Mouse (Mus musculus): ENCODE results near the gene Filip1l. TPM values are rescaled to one million over a fixed set of nuclear protein-coding genes. Genes with fewer than 3 reads are reported as not detected.

Filip1l gene
- polyA plus RNA-seq, 1 experiment from 2014 or later = 34.0 TPM

GRCm38 (mm10) chr16:57534811-57535210 is 181.9 kb downstream of the Filip1l start:
- Histone ChIP-seq H3K9me3 (no peaks in the 10 kb centered on the region), H3K27me3 (replicated peaks) (no peaks in the 10 kb centered on the region), H3K4me3 (replicated peaks) (no peak overlapping the region), H3K4me1 (replicated peaks) (no peaks in the 10 kb centered on the region), H3K27ac (no peak overlapping the region), H3K36me3 (no peaks in the 10 kb centered on the region), H3K9ac (no peak overlapping the region), H3K4me2 (replicated peaks) (no peak overlapping the region)
- WGBS = 58% methylated on average over 1 of the region's 1 CpGs
- no peak for ATAC-seq

GRCm38 (mm10) chr16:57536511-57536910 is 183.6 kb downstream of the Filip1l start:
- no peaks in the 10 kb centered on the region for H3K4me1 ChIP-seq (replicated peaks)
- H3K9me3 ChIP-seq = no peaks in the 10 kb centered on the region
- no peaks in the 10 kb centered on the region for H3K36me3 ChIP-seq
- H3K27ac ChIP-seq = no peak overlapping the region
- no peak for ATAC-seq
- WGBS = 72% methylated on average over 7 of the region's 7 CpGs
- H3K9ac ChIP-seq = no peak overlapping the region
- no peak overlapping the region for H3K4me2 ChIP-seq (replicated peaks)
- H3K4me3 ChIP-seq (replicated peaks) = no peak overlapping the region
- H3K27me3 ChIP-seq (replicated peaks) = no peaks in the 10 kb centered on the region

DNA sequence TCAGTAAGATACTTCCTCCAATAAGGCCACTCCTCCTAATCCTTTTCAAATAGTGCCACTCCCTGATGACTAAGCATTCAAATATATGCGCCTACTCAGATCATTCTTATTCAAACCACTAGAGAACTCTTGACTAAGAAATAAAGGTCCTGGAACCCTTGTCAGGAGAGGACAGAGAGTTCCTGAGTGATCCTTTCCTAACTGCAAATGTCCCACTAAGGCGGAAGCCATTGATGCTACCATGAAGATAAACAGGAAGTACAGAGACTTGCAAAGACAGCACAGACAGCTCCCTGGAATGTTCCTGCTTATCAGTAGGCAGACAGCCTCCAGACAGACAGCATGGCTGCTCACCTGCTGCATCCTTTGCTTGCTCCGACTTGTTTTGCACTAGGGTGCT is 190.3 kb downstream of the Filip1l start:
- Histone ChIP-seq H3K36me3 (no peaks in the 10 kb centered on the region), H3K4me1 (replicated peaks) (no peaks in the 10 kb centered on the region), H3K9me3 (no peaks in the 10 kb centered on the region), H3K4me3 (replicated peaks) (no peak overlapping the region), H3K27me3 (replicated peaks) (no peaks in the 10 kb centered on the region), H3K27ac (no peak overlapping the region), H3K9ac (no peak overlapping the region), H3K4me2 (replicated peaks) (no peak overlapping the region)
- no peak for ATAC-seq
- WGBS = 88% methylated on average over 3 of the region's 3 CpGs

- no peak overlapping the region for H3K4me2 ChIP-seq (replicated peaks)
- H3K27ac ChIP-seq = no peak overlapping the region
- ATAC-seq = no peak
- H3K27me3 ChIP-seq (replicated peaks) = no peaks in the 10 kb centered on the region
- no peaks in the 10 kb centered on the region for H3K4me1 ChIP-seq (replicated peaks)
- no peaks in the 10 kb centered on the region for H3K9me3 ChIP-seq
- H3K36me3 ChIP-seq = no peaks in the 10 kb centered on the region
- H3K9ac ChIP-seq = no peak overlapping the region
- WGBS = 50% methylated on average over 8 of the region's 8 CpGs
- no peak overlapping the region for H3K4me3 ChIP-seq (replicated peaks)
Observed at GRCm38 (mm10) chr16:57544441-57544840, 191.5 kb downstream of the Filip1l start.

DNA sequence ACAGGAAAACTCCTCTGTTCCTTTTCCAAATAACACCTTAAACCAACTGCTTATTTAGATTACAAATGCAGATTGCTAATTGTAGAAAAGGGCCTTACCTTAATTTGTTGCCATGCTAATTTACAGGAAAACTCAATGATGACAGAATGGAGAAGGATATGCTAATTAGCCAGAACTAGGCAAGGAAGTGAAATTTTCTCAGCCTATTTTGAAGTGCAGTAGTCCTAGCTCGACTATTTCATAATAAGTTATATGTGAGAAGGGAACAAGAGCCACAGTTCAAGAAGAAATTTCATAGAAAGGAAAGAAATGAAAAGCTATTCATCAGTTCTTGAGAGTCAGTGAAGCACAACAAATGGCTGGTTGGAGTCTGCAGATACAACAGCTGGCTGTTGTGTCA is 193.5 kb downstream of the Filip1l start:
- no peaks in the 10 kb centered on the region for H3K27me3 ChIP-seq (replicated peaks)
- H3K4me2 ChIP-seq (replicated peaks) = no peak overlapping the region
- no peaks in the 10 kb centered on the region for H3K4me1 ChIP-seq (replicated peaks)
- no peak overlapping the region for H3K9ac ChIP-seq
- ATAC-seq = no peak
- H3K9me3 ChIP-seq = no peaks in the 10 kb centered on the region
- H3K36me3 ChIP-seq = no peaks in the 10 kb centered on the region
- no peak overlapping the region for H3K4me3 ChIP-seq (replicated peaks)
- 78% methylated on average over 1 of the region's 1 CpGs for WGBS
- no peak overlapping the region for H3K27ac ChIP-seq

DNA sequence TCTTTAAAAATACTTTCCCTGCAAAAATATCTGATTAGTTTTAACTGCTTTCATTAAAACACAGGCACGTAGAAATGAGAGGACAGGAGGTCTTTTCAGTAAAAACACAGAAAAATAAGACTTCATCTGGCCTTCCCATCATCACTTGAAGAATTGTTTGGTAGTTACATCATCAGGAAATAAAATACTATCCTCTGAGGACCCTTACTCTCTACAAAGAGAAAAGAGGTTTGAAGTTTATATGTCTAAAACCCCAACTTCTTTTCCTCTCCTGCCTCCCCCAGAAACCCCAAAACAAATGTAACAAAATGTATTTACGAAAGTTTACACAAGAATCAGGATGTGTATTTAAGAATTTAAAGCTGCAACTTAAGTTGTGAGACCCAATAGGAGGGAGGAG is 195.7 kb downstream of the Filip1l start:
- WGBS = 31% methylated on average over 2 of the region's 2 CpGs
- H3K9me3 ChIP-seq = no peaks in the 10 kb centered on the region
- H3K9ac ChIP-seq = peak overlapping the region; percentile 92
- 0 out of 2 replicates have a peak, but pooled peaks have one; percentile 4 for ATAC-seq
- H3K27me3 ChIP-seq (replicated peaks) = no peaks in the 10 kb centered on the region
- no peaks in the 10 kb centered on the region; the same call in 1 of the 2 replicates for H3K36me3 ChIP-seq
- peak overlapping the region; percentile 77 for H3K4me3 ChIP-seq (replicated peaks)
- H3K4me2 ChIP-seq (replicated peaks) = peak overlapping the region; percentile 89
- peaks cover 7% of the 10 kb centered on the region for H3K4me1 ChIP-seq (replicated peaks)
- peak overlapping the region; percentile 89 for H3K27ac ChIP-seq

- Histone ChIP-seq H3K9me3 (no peaks in the 10 kb centered on the region), H3K27ac (peak overlapping the region; percentile 89), H3K4me3 (replicated peaks) (peak overlapping the region; percentile 77), H3K36me3 (no peaks in the 10 kb centered on the region; the same call in 1 of the 2 replicates), H3K4me2 (replicated peaks) (peak overlapping the region; percentile 89), H3K4me1 (replicated peaks) (peaks cover 7% of the 10 kb centered on the region), H3K9ac (peak overlapping the region; percentile 92), H3K27me3 (replicated peaks) (no peaks in the 10 kb centered on the region)
- peak; percentile 96 for ATAC-seq
- WGBS = under 1% methylated on average over 62 of the region's 64 CpGs
Observed at GRCm38 (mm10) chr16:57549061-57550037, 196.5 kb downstream of the Filip1l start.

DNA sequence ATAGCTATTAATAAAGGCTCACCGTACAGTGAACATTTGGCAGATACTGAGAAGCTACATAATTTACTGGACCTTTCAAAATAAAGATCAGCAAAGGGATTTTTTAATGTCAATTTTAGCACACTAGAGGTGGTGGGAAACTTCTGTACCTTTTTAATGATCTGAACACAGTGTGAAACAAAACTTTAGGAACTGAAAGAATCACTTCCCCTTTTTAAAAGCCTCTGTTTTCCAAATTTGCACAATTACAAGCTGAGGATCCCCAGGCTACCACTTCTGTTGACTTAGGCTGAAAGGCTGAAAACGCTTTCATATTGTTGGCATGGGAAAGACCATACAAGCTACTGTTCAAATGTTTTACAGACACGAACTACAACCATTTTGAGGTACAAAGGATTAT is 197.2 kb downstream of the Filip1l start:
- Histone ChIP-seq H3K4me3 (replicated peaks) (peak overlapping the region; percentile 77), H3K4me1 (replicated peaks) (peaks cover 7% of the 10 kb centered on the region), H3K36me3 (no peaks in the 10 kb centered on the region; the same call in 1 of the 2 replicates), H3K9me3 (no peaks in the 10 kb centered on the region), H3K27me3 (replicated peaks) (no peaks in the 10 kb centered on the region), H3K9ac (peak overlapping the region; percentile 32; the same call in 1 of the 2 replicates), H3K27ac (no peak overlapping the region), H3K4me2 (replicated peaks) (peak overlapping the region; percentile 89)
- no peak for ATAC-seq
- 19% methylated on average over 3 of the region's 3 CpGs for WGBS

- Histone ChIP-seq H3K9me3 (no peaks in the 10 kb centered on the region), H3K27ac (no peak overlapping the region), H3K36me3 (no peaks in the 10 kb centered on the region; the same call in 1 of the 2 replicates), H3K9ac (peak overlapping the region; percentile 15; the same call in 1 of the 2 replicates), H3K27me3 (replicated peaks) (no peaks in the 10 kb centered on the region), H3K4me1 (replicated peaks) (peaks cover 7% of the 10 kb centered on the region), H3K4me3 (replicated peaks) (peak overlapping the region; percentile 23), H3K4me2 (replicated peaks) (peak overlapping the region; percentile 45)
- no peak for ATAC-seq
- WGBS = 43% methylated on average over 2 of the region's 2 CpGs
Observed at GRCm38 (mm10) chr16:57550817-57551216, 197.9 kb downstream of the Filip1l start.

GRCm38 (mm10) chr16:57551617-57552016 is 198.7 kb downstream of the Filip1l start:
- no peak overlapping the region for H3K9ac ChIP-seq
- no peaks in the 10 kb centered on the region for H3K9me3 ChIP-seq
- H3K4me3 ChIP-seq (replicated peaks) = no peak overlapping the region
- no peak for ATAC-seq
- H3K27me3 ChIP-seq (replicated peaks) = no peaks in the 10 kb centered on the region
- H3K27ac ChIP-seq = no peak overlapping the region
- peaks cover 11% of the 10 kb centered on the region for H3K4me1 ChIP-seq (replicated peaks)
- no peaks in the 10 kb centered on the region; the same call in 1 of the 2 replicates for H3K36me3 ChIP-seq
- 72% methylated on average over 2 of the region's 2 CpGs for WGBS
- peak overlapping the region; percentile 45 for H3K4me2 ChIP-seq (replicated peaks)

DNA sequence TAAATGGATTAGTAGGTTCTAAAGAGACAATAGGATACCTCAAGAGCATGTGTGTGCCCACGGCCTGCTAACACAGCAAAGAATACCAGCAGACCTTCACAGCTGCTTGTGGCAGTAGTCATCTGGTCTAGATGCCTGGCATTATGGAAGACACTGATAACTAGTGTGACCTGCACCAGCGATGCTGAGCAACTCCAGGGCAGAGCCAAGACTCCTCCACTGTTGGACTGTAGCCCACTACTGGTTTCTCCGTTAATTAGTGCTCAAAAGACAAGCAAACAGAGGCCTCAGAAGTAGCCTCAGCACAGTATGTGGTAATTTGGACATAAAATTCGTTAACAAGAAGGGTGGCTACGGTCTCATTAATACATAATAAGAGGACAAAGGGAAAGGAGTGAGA is 199.8 kb downstream of the Filip1l start:
- peak overlapping the region; percentile 24; the same call in 1 of the 2 replicates for H3K4me2 ChIP-seq (replicated peaks)
- no peak overlapping the region for H3K4me3 ChIP-seq (replicated peaks)
- ATAC-seq = no peak
- H3K4me1 ChIP-seq (replicated peaks) = peaks cover 12% of the 10 kb centered on the region
- no peaks in the 10 kb centered on the region; the same call in 1 of the 2 replicates for H3K36me3 ChIP-seq
- no peaks in the 10 kb centered on the region for H3K9me3 ChIP-seq
- H3K27ac ChIP-seq = no peak overlapping the region
- no peak overlapping the region for H3K9ac ChIP-seq
- 91% methylated on average over 5 of the region's 5 CpGs for WGBS
- no peaks in the 10 kb centered on the region for H3K27me3 ChIP-seq (replicated peaks)

- Histone ChIP-seq H3K9ac (no peak overlapping the region), H3K36me3 (no peaks in the 10 kb centered on the region; the same call in 1 of the 2 replicates), H3K4me3 (replicated peaks) (no peak overlapping the region), H3K27ac (no peak overlapping the region), H3K4me2 (replicated peaks) (no peak overlapping the region), H3K9me3 (no peaks in the 10 kb centered on the region), H3K4me1 (replicated peaks) (peaks cover 12% of the 10 kb centered on the region), H3K27me3 (replicated peaks) (no peaks in the 10 kb centered on the region)
- 0 out of 2 replicates have a peak, but pooled peaks have one; percentile 19 for ATAC-seq
Observed at GRCm38 (mm10) chr16:57553235-57553634, 200.3 kb downstream of the Filip1l start.
